Mouse (Mus musculus) neural tube, embryonic 15.5 days (tissue): ENCODE measurements around the gene Atoh7. TPM values are rescaled to one million over a fixed set of nuclear protein-coding genes. Genes with fewer than 3 reads are reported as not detected.

Experiments
- ATAC-seq: fragments of 200-750 bp; cut with Nextera tagmentation; 2 replicates; pipeline ENCODE4 v1.8.0; 2017; ENCODE audit warnings: mild to moderate bottlenecking, moderate TSS enrichment, moderate library complexity; ENCODE audit not compliant: low FRiP score
- H3K27ac ChIP-seq: fragments of 300-500 bp; sonication (generic); replicated peaks from 2 replicates; pipeline ENCODE4 v1.5.1; 2015; ENCODE audit warnings: mild to moderate bottlenecking, inconsistent platforms
- H3K27me3 ChIP-seq: fragments of 300-500 bp; sonication (generic); replicated peaks from 2 replicates; pipeline ENCODE4 v1.6.1; 2015; ENCODE audit warnings: inconsistent platforms
- H3K36me3 ChIP-seq: fragments of 300-500 bp; sonication (generic); 2 replicates; pipeline ENCODE4 v1.6.1; 2015; ENCODE audit warnings: inconsistent platforms
- H3K4me1 ChIP-seq: fragments of 300-500 bp; sonication (generic); 2 replicates; pipeline ENCODE4 v1.6.1; 2015; ENCODE audit warnings: inconsistent platforms
- H3K4me2 ChIP-seq: fragments of 300-500 bp; sonication (generic); 2 replicates; pipeline ENCODE4 v1.6.1; 2015; ENCODE audit warnings: inconsistent platforms, mild to moderate bottlenecking, moderate library complexity
- H3K4me3 ChIP-seq: fragments of 300-500 bp; sonication (generic); replicated peaks from 2 replicates; pipeline ENCODE4 v1.5.1; 2015; ENCODE audit warnings: mild to moderate bottlenecking, inconsistent platforms
- H3K9ac ChIP-seq: fragments of 300-500 bp; sonication (generic); replicated peaks from 2 replicates; pipeline ENCODE4 v1.6.1; 2015; ENCODE audit warnings: mild to moderate bottlenecking, inconsistent platforms
- H3K9me3 ChIP-seq: fragments of 300-500 bp; sonication (generic); replicated peaks from 2 replicates; pipeline ENCODE4 v1.6.1; 2016; ENCODE audit warnings: inconsistent platforms
- WGBS: fragments of 180-500 bp; shearing (Covaris S2); methylation state at CpG from one replicate; pipeline ENCODE4 v1.1.7; 2015; ENCODE audit warnings: mixed read lengths; 5-methylcytosine and 5-hydroxymethylcytosine counted together
- polyA plus RNA-seq: library from polyadenylated mRNA; unstranded; fragments of >200 nt; fragmentation: Nextera tagmentation; extraction: Ambion mirVana; gene quantifications from 2 replicates; pipeline ENCODE4 v1.2.1, GENCODE M21; 2015

Atoh7 gene
- polyA plus RNA-seq, 1 experiment from 2014 or later: 3.8 TPM

DNA sequence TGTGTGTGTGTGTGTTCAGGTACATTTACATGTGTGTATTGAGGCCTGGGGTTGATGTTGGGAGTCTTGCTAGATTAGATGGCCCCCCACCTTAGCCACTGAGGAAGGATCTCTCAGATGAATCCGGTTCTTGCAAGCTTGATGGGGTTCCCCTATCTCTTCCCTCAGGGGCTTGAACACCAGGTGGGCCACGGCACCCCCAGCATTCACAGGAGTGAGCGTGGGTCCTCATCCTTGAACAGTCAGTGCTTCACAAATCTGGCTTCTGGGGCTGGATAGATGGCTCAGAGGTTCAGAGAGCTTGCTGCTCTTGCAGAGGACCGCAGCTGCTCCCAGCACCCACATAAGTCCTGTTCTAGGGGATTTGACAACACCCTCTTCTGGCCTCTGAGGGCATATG lies 26.7 kb downstream of the Atoh7 start:
- Histone ChIP-seq H3K36me3 (no peaks in the 10 kb centered on the region), H3K9ac (no peak overlapping the region), H3K9me3 (no peaks in the 10 kb centered on the region), H3K4me2 (no peak overlapping the region), H3K27me3 (no peaks in the 10 kb centered on the region), H3K4me3 (no peak overlapping the region), H3K27ac (no peak overlapping the region), H3K4me1 (no peaks in the 10 kb centered on the region)
- ATAC-seq: no peak
- WGBS: 84% methylated on average over 4 of the region's 4 CpGs

DNA sequence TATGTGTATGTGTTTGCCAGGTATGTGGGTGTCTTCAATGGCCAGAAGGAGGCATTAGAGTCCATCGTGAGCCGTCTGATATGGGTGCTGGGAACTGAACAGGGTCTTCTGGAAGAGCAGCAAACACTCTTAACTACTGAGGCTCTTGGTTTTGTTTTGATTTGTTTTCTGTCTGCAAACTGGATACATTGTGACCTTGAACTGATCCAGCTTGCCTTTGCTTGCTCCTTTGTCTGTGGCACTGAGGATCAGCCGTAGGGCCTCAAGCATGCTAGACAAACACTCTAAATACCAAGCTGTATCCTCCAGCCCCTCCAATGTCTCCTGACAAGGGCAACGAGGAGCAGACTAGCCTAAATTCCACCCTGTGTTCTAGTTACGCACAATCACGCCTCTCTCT lies 27.7 kb downstream of the Atoh7 start:
- Histone ChIP-seq H3K36me3 (no peaks in the 10 kb centered on the region), H3K4me3 (no peak overlapping the region), H3K9ac (no peak overlapping the region), H3K4me1 (no peaks in the 10 kb centered on the region), H3K27me3 (no peaks in the 10 kb centered on the region), H3K27ac (no peak overlapping the region), H3K9me3 (no peaks in the 10 kb centered on the region), H3K4me2 (no peak overlapping the region)
- WGBS: 94% methylated on average over 6 of the region's 6 CpGs
- ATAC-seq: no peak

DNA sequence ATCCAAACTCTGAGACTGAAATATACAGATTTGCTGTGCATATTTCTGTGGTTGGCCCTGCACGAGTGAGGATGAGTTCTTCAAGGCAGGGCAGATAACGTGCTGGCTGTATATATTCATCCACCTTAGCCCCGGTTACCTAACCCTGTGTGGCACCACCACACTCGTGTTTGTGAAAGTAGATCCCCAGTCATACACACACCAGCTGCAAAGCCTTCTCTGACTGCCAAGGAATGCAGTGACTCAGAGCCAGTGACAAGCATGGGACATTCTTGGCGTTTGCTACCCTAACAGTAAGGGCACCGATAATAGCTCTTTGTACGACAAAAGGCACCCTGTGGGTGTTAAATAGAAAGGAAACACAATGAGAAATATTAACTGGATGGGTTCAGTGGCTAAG lies 28.8 kb downstream of the Atoh7 start:
- Histone ChIP-seq H3K4me3 (no peak overlapping the region), H3K4me2 (no peak overlapping the region), H3K36me3 (no peaks in the 10 kb centered on the region), H3K27me3 (no peaks in the 10 kb centered on the region), H3K27ac (no peak overlapping the region), H3K4me1 (no peaks in the 10 kb centered on the region), H3K9ac (no peak overlapping the region), H3K9me3 (no peaks in the 10 kb centered on the region)
- no peak for ATAC-seq
- 66% methylated on average over 7 of the region's 7 CpGs for WGBS

DNA sequence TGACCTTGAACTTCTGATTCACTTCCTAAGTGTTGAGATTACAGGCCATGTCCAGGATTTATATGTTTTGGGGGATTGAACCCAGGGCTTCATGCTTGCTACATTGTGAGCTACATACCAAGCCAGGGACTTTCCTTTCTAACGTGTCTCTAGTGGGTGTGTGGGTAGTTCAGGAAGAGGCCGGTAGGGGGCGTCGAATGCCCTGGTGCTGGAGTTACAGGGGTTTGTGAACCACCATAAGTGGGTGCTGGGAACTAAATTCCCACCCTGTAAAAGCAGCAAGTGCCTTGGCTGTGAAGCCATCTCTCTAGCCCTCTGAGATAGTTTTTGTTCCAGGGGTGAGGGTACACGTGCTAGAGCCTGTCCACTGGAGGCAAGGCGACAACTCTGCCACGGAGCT lies 31.0 kb downstream of the Atoh7 start:
- Histone ChIP-seq H3K9ac (no peak overlapping the region), H3K4me2 (no peak overlapping the region), H3K4me3 (no peak overlapping the region), H3K9me3 (no peaks in the 10 kb centered on the region), H3K27ac (no peak overlapping the region), H3K36me3 (no peaks in the 10 kb centered on the region), H3K27me3 (no peaks in the 10 kb centered on the region), H3K4me1 (no peaks in the 10 kb centered on the region)
- 80% methylated on average over 7 of the region's 7 CpGs for WGBS
- ATAC-seq: no peak

DNA sequence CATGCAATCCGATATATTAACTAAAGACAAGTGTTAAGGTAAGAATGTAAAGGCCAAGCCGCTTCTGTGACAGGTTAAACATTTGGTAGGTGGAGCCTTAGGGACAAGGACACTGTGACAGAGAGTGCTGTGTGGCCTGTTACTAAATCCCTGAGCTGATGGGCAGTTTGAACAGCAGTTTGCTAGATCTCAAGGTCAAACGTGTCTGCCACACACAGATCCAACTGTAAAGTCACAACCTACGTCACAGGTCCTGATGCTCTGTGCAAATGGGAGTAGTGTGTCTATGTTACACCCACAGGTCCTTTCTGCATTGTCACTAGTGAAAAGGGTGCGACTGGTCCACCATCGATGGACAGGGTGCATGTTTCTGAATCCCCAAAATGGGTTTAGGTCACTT lies 32.9 kb downstream of the Atoh7 start:
- H3K36me3 ChIP-seq: no peaks in the 10 kb centered on the region
- WGBS: 90% methylated on average over 6 of the region's 6 CpGs
- H3K9me3 ChIP-seq: no peaks in the 10 kb centered on the region
- no peaks in the 10 kb centered on the region for H3K4me1 ChIP-seq
- H3K27me3 ChIP-seq: no peaks in the 10 kb centered on the region
- no peak overlapping the region for H3K4me2 ChIP-seq
- no peak for ATAC-seq
- no peak overlapping the region for H3K4me3 ChIP-seq
- no peak overlapping the region for H3K27ac ChIP-seq
- no peak overlapping the region for H3K9ac ChIP-seq

DNA sequence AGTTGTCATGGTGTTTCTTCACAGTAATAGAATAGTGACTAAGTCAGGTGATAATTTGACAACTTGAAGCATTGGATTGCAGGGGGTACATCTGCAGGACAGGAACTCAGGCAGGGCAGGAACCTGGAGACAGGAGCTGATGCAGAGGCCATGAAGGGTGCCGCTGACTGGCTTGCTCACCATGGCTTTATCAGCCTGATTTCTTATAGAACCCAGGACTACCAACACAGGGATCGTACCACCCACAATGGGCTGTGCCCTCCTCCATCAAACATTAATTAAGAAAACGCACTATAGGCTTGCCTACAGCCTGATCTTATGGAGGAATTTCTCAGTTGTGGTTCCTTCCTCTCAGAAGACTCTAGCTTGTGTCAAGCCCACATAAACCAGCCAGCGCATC lies 33.9 kb downstream of the Atoh7 start:
- no peaks in the 10 kb centered on the region for H3K4me1 ChIP-seq
- no peaks in the 10 kb centered on the region for H3K9me3 ChIP-seq
- no peak for ATAC-seq
- no peak overlapping the region for H3K4me2 ChIP-seq
- H3K4me3 ChIP-seq: no peak overlapping the region
- WGBS: 90% methylated on average over 4 of the region's 4 CpGs
- no peaks in the 10 kb centered on the region for H3K36me3 ChIP-seq
- H3K9ac ChIP-seq: no peak overlapping the region
- no peak overlapping the region for H3K27ac ChIP-seq
- H3K27me3 ChIP-seq: no peaks in the 10 kb centered on the region

DNA sequence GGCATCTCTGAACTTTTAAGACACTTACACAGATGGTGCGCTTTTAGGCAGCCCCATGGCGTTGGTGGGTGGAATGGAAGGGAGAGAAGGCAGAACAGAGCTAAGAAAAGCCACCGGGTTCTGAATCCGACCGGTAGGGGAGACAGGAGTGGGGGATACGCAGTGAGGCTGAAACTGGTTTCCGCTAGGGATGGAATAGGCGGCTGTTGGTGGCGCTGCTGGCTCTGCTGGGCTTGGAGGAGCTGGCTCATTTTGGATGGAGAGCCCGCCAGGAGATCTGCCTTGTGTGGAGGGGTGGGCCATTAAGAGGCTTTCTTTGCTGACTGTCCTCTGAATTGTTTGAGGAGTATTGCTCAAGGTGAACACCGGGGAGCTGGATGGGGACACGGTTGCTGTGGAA lies 36.2 kb downstream of the Atoh7 start:
- Histone ChIP-seq H3K27me3 (no peaks in the 10 kb centered on the region), H3K9me3 (no peaks in the 10 kb centered on the region), H3K9ac (no peak overlapping the region), H3K36me3 (no peaks in the 10 kb centered on the region), H3K4me2 (no peak overlapping the region), H3K4me1 (no peaks in the 10 kb centered on the region), H3K4me3 (no peak overlapping the region), H3K27ac (no peak overlapping the region)
- no peak for ATAC-seq
- 56% methylated on average over 12 of the region's 12 CpGs for WGBS

DNA sequence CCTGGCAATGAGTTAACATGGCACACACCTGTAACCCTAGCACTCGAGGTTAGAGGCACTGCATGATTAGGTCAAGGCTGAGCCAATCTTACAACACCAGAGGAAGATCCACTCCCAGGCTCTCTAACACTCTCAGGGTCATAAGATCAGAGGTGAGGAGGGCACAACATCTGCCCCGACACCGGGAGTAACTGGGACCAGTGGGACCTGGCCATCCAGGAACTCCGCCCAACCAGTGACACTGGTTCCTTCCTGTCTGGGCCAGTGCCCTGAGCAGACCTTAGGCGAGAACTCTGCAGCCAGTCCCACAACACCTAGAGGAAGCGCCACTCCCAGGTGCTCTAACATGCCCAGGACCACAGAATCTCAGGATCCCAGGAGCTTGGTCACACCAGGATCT lies 37.0 kb downstream of the Atoh7 start:
- no peak for ATAC-seq
- no peaks in the 10 kb centered on the region for H3K4me1 ChIP-seq
- no peak overlapping the region for H3K27ac ChIP-seq
- H3K4me3 ChIP-seq: no peak overlapping the region
- H3K4me2 ChIP-seq: no peak overlapping the region
- 85% methylated on average over 6 of the region's 6 CpGs for WGBS
- H3K9ac ChIP-seq: no peak overlapping the region
- H3K36me3 ChIP-seq: no peaks in the 10 kb centered on the region
- no peaks in the 10 kb centered on the region for H3K27me3 ChIP-seq
- no peaks in the 10 kb centered on the region for H3K9me3 ChIP-seq

DNA sequence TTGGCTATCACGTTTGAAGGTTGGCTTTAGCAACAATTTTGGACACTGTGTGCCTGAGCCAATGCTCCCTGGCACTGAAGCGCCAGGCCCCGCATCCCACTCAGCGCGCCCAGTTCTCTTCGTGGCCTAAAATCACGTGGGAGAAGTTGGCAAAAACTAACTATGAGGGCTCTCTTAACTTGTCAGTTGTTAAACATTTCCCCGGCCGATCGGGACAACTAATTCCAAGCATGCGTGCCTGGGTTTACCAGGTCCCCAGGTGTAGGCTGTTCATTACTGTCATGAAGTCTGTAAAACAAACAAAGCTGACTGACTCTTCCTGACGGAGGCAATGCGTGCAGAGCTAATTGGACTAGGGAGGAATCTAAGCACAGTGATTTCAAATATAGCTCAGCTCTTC lies 43.2 kb downstream of the Atoh7 start:
- no peak overlapping the region for H3K4me3 ChIP-seq
- H3K9me3 ChIP-seq: no peaks in the 10 kb centered on the region
- no peaks in the 10 kb centered on the region for H3K4me1 ChIP-seq
- WGBS: 88% methylated on average over 13 of the region's 13 CpGs
- no peak overlapping the region for H3K9ac ChIP-seq
- no peak overlapping the region for H3K27ac ChIP-seq
- H3K27me3 ChIP-seq: no peaks in the 10 kb centered on the region
- H3K4me2 ChIP-seq: no peak overlapping the region
- H3K36me3 ChIP-seq: no peaks in the 10 kb centered on the region
- ATAC-seq: no peak

Other genes starting within 250 kb of the Atoh7 start
- gene Tet1, start 190.7 kb upstream of the Atoh7 start, polyA plus RNA-seq: 36.8 and 37.8 TPM in 2 replicates
- gene Slc25a16, start 179.0 kb upstream of the Atoh7 start, polyA plus RNA-seq: 13.9 and 14.8 TPM in 2 replicates
- 4.8 and 9.6 TPM in 2 replicates for gene Dna2, start 152.6 kb upstream of the Atoh7 start, polyA plus RNA-seq
- 59.5 and 61.5 TPM in 2 replicates for gene Rufy2, start 119.4 kb upstream of the Atoh7 start, polyA plus RNA-seq
- 116 and 117 TPM in 2 replicates for gene Hnrnph3, start 75.4 kb upstream of the Atoh7 start, polyA plus RNA-seq
- 0.81 and 1.00 TPM in 2 replicates for gene Pbld2, start 75.3 kb upstream of the Atoh7 start, polyA plus RNA-seq
- gene Pbld1, start 39.5 kb upstream of the Atoh7 start, polyA plus RNA-seq: 0.73 and 1.0 TPM in 2 replicates
- gene Mypn, start 104.3 kb downstream of the Atoh7 start, polyA plus RNA-seq: 1.1 and 1.8 TPM in 2 replicates
- 23.7 and 27.0 TPM in 2 replicates for gene Herc4, start 144.2 kb downstream of the Atoh7 start, polyA plus RNA-seq